Mouse (Mus musculus) spleen, adult 2 months (tissue): ENCODE data around the gene Snai3.

Experiments used
- CTCF ChIP-seq: fragments of 200-500 bp; IDR thresholded peaks from 2 replicates; pipeline ENCODE4 v1.5.1; 2011; ENCODE audit warnings: mild to moderate bottlenecking, inconsistent platforms; ENCODE audit not compliant: insufficient read depth, insufficient read length, insufficient replicate concordance; ENCODE audit errors: extremely low read depth
- POLR2A ChIP-seq: fragments of 200-500 bp; IDR thresholded peaks from 2 replicates; pipeline ENCODE4 v1.6.1; 2011; ENCODE audit warnings: low read depth, low read length, inconsistent platforms

- no peak for TF ChIP-seq CTCF
- no peak for TF ChIP-seq POLR2A
These were observed 29.9 kb downstream of the Snai3 start for GRCm38 (mm10) chr8:122430646-122431045.
